Mouse (Mus musculus) natural killer cell, adult 2 months (primary cell): ENCODE measurements around the gene Cep85l.

Experiments used
- DNase-seq, 2 experiments: peaks; one replicate each; pipeline ENCODE4 v3.0.0; 2022; ENCODE audit warnings: low spot score in 2 of 2

Gene Cep85l

DNA sequence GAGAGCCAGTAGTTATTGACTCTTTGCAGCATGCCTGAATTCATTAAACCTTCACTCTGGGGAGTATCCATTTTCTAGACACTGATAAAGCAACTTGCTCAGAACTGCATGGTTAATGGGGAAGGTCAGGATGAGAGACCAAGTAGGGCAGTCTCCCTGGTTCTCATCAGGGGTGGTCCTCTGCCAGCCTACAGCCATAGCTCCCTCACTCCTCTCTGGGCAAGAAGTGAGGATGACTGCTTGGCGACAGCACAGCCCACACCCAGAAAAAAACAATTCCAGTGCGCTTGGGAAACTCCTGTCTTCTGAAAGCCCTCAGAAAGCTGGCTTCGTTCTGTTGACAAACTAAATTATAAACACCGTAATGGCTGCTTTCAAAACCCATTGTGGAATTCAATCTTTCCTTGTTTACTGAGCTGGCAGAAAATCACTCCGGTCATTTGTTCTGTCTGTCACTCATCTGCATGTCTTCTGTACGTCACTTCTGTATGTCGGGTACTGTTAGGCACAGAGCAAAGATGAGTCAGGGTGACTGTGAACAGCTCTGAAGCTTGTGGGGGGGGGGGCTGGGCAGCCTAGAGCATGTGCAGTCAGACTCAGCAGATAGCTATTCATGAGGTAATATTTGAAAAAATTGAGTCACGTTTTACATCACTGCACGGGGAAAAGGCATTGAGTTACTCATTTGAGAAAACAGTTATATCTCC is 15.3 kb upstream of the Cep85l start:
- DNase-seq, result no peak

DNA sequence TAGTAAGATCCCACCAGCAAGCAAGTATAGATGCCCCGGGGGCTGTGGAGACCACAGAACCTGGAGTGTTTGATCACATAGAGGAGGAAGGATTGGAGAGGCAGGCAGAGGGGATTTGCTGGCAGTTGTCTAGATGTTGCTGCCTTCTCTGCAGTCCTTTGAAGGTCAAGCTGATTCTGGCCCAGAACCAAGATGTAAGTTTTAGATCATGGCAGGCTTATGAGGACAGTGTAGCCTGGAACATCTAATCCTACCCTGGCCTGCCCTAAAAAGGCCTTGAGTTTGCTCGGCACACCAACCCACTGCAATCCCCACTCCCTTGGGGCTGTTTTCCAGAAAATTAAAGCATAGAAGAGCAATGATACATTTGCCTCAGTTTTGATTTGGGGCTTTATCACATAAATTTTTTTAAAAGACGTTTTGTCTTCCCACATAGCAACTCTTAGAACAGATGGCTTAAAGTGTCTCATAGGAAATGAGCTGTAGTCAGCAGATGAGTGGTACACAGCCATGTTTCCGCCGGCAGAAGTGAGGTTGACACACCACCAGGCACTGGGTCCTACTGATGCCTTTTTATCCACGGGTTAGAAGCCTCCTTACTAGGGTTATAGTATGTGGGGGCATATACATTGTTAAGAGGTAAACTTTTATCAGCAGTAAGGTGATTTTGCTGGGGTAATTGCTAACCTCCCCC is 8.6 kb upstream of the Cep85l start:
- DNase-seq, result no peak

DNA sequence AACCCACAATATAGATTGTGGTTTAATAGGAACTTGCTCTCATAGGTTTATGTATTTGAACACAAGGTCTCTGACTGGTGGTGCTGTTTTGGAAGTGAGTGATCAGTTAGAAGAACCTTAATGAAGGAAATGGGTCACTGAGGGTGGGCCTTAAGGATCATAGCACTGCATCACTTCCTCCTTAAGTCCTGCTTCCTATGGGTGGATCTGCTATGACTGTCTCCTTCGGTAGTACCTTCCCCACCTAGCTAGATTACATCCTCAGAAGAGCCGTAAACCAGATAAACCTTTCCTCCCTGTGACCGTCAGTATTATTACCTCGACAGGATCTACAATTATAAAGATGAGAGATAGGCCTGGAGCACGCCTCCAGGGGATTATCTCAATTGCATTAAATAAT is 5.7 kb upstream of the Cep85l start:
- no peak for DNase-seq

DNA sequence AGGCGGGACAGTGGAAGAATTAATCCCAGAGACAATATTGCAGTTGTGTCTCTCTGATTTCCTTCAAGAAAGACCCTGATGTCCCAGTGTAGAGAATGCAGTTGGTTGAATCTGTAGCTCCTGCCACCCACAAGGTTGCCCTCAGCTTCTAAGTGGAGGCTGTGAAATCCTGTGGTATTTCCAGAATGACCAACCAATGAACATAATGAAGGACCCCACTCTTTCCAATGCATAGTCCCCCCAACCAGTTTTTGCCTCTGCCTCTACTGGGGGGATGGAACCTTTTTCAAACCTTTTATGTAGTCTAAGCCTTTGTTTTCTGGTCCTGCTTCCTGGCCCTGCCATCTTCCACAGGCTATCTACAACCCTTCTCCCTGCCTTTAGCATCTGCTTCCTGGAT is 5.1 kb upstream of the Cep85l start:
- DNase-seq, result no peak

DNA sequence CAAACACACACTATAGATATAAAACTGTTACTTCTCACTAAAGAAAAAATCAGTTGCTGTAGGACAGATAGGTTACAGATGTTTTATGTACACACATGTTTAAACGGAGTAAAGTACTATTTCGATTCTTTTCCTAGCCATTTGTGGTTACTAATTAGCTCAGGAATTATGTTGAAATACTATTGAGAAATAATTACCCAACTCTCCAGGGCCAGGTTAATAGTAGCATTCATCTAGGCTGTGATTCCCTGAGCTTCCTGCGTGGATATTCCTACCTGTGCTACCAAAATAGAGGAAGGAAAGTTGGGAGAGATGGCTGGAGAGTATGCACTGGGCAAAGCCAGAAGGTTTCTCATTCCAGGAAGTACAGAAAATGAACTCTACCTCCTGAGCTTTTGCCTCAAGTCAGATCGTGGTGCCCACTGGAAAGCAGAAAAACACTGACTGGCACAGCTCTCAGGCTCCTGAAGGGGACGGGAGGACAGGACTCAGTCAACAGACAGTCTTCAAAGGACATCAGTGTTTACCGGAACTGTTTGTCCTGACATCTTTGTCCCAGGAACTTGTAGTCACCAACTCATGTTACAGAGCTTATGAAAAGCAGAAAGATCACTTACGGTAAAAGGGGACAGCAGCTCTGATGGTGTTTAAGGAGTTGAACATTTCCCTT is 3.1 kb upstream of the Cep85l start:
- DNase-seq, result no peak

DNA sequence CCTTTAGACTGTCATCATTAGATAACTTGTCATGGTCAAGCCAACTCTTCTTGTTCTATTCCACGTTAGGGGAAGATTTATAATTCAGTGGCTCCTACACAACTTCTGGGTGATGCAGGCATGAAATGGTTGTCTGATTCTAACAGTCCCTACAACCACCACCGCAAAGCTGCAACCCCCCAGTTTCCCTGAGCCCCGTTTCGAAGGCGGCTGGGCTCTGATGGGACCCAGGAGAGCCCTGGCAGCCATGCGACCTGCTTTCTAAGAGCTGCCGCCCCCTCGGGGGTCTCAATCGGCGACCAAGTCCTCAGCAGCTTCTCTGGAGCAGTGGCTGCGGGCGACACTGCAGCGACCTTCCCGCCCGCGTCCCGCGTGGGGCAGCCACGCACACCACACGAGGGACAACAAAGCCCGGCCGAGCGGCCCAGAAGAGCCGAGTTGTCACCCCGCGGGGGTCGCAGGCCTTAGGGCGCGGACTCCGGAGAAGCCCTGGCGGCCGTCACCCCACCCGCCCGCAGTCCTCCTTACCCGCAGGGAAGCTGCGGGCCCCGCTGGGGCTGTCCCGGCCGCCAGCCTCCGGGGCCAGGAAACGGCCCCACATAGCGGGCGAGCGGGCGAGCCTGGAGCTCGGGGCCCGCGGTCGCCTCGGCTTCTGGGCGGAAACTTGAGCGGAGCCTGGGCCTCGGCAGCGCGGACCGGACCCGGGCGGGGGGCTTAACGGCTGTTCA is 602 bp downstream of the Cep85l start:
- DNase-seq, result peak in 1 of 2 experiments; percentile 30

DNA sequence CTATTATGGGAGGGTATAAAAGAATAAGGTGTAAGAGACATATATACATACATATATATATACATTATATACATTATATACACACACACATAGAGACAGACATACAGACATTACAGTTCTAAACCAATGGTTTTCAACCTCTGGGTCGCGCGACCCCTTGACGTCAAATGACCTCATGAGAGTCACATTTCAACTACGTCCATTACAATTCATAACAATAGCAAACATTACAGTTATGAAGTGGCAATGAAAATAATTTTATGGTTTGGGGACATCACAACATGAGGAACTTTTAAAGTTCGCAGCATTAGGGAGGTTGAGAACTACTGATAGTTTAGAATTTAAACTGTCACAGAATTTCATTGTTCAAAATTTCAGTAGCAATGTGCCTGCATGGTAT is 1.5 kb downstream of the Cep85l start:
- DNase-seq, result no peak

DNA sequence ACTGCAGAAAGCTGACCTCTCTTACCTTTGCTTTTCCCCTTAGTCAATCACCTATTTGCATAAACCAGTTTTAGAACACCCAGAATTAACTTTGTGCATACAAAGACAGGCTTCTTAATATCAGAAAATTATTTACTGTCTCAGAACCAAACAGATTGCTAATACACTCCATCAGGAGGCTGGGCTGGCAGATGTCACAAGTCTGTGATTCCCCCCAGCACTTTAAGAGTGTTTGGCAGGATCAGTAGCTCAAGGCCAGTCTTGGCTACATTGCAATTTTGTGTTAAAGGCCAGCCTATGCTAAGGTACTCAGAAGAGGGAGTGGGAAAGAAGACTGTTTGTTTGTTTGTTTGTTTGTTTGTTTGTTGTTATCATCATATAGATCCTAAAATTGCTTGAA is 2.7 kb downstream of the Cep85l start:
- DNase-seq, result no peak

DNA sequence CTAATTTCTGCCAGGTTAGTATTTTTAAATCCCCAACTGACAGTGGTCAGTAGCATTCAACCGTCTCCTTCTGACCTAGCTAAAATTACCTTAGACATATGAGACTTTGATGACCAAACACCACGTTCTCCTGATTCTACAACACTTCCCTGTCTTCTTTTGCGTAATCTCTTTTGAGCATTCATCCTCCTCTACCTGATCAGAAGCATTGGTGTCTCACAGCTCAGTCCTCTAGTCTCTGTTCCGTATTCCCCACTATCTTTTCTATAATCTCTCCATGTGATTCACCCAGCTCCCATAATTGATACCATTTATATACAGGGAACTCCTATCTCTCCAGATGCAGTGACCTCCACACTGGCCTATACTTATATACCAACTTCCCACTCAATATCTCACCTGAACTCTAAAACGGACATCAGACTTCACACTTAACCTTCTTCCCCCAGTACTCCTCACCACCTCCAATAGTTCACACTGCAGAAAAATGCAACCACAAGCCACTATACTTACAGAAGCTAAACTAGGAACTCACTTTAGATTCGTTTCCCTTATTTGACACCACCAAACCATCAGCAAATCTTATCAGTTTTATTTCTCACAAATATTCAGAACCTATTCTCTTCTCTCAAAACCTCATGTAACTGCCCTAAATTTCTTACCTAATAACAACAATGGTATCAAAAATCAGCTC is 5.7 kb downstream of the Cep85l start:
- no peak for DNase-seq

DNA sequence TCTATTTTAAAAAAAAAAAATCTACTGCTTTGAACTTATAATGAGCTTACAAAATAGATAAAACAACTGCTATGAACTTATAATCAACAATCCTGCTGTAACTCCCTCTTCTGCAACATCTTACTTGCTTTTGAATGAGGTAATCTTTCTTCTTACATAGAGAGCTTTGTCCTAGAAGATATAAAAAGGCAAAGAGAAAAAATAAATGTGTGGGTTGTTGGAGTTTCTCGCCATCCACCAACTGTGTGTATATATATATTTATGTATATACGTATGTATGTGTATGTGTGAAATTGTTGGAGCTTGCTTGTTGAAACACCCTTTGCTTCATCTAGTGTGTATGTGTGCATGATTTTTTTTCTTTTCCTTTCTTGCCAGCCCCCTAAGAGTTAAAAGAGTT is 12.5 kb downstream of the Cep85l start:
- DNase-seq, result no peak

DNA sequence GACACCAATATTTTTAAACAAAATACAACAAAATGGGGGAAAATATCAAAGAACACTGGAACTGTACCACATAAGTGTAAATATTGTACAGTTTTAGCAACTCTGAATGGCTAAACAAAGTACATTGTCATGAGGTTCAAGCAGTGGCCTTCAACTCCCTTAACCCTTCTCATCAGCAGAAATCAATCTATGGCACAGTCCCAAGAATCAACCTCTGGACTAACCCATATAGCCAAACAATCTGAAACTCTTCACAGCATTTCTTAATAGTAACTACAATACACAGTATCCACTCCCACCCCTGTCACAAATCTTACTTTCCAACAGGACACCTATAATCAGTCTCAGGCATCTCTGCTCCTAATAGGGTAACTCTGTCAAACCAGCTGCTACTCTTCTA is 15.4 kb downstream of the Cep85l start:
- no peak for DNase-seq

DNA sequence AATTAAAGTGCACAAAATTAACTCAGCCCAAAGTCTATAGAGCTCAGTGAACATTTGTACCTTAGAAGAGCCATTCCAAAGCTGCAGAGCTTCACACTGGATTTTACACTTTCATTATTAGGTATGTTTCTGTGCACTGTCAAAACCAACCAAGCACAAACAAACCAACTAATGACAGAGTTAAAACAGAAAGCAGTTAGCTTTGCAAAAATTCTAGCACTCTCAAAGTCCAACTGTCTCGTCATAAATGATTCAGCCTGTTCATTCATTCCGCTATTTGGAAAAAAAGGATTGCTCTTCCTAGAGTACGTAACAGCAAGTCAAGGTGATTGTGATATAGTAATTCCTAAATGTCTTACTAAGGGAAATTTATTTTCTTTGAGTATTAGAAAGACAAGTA is 20.7 kb downstream of the Cep85l start:
- no peak for DNase-seq

DNA sequence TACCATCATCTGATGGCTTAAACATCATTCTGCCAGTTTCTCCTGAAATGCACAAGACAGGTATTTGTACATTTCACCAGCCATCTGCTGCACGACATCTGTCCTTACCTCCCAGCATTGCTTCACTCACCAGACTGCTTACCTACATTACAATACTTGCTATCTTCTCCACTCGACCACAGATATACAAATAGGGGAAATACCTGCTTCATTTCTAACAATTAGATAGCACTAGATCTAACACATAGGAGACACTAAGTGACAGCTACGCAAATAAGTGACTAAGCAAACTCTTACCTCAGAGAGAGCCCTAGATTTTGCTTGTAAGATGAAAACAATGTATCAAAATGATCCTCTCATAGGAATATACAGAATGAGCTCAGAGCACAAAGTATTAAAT is 26.1 kb downstream of the Cep85l start:
- DNase-seq, result no peak

DNA sequence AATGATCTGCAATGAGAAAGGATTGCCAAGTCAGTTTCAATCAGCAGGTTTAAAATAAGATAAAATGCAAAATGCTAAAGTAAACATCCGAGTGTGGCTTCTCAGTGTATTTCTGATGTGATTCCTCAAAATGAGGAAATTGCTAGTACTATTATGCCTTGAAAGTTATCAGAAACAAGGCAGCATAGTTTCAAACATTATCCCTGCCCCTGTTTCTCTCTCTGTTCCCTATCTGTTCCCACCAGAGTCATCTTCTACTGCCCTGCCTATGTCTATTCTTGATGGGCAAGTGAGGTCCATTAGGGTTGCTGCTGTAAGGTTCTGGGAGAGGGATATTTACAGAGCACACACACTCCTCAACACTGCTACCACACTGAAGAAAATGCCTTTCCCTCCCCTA is 30.5 kb downstream of the Cep85l start:
- no peak for DNase-seq

DNA sequence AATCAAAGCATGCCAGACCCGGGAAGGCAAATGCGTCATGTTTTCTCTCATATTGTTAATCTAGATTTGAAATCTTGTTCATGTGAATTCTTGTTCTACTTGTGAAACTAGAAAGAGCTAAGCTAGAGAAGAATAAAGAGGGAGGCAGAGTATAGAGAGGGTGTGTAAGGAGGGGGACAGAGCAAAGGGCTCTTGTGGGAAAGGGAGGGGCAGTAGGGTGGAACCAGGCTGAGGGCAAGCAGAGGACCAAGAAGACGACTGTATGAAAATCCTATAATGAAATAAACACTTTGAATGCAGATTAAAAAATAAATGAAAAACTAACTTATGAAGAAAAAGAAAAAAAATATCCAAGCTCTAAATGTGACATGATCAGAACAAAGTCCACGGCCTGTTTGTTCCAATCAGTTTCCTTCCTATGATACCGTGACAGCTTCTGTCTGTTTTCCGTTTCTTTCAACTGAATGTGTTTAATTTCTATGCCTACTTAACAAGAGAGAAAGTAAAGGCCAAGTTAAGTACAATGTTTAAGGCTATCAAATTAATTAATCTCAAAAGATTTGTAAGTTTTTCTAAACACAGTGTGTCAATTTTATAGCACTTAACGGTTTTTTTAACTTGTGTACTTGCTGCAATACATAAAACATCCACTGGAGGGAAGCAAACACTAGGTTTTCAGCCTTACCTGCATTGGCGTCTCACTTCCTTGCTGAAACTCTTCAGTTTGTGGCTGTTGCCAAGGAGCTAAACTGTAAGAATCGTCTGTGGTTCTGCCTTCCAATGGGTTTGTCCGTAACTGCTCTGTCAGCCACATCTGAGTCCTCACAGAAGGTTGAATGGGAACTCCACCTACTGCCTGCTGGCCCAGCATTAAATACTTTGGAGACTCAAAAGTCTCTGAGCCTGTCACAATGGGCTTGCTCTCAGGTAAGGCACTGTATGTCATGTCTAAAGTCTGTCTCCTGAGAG is 31.7 kb downstream of the Cep85l start:
- peak; percentile 48 to 57 for DNase-seq

DNA sequence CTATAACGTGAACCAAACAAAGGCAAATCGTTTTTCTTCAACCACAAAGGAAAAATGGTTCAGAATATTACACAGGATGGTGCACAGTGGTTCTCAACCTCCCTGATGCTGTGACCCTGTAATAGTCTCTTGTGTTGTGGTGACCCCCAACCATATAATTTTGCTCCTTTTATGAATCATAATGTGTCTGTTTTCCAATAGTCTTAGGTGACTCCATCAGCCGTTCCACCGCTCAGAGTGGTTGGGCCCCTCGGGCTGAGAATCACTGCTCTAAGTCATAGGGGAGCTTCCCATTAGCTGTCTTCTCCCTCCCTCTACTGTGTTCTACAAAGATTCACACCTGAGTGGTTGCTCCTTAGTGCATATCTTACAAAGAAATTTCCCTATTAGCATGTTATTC is 32.8 kb downstream of the Cep85l start:
- no peak for DNase-seq

DNA sequence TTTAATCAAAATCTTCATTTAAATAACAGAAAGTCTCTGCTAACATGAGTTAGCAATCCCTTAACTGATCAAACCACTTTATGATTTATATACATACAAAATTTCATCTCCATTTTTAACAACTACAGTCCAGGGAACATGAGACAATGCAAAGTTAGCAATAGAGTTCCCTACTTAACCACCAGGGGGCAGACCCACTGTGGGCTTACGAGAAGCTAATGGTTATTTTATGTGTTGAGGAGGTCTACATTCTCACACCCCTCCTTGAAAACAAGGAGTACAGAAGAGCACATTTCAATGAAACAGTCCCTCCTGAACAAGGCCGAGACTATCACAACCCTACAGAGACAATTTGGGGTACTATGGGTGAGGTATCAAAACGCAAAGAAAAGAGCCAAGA is 33.2 kb downstream of the Cep85l start:
- peak; percentile 30 to 46 for DNase-seq

DNA sequence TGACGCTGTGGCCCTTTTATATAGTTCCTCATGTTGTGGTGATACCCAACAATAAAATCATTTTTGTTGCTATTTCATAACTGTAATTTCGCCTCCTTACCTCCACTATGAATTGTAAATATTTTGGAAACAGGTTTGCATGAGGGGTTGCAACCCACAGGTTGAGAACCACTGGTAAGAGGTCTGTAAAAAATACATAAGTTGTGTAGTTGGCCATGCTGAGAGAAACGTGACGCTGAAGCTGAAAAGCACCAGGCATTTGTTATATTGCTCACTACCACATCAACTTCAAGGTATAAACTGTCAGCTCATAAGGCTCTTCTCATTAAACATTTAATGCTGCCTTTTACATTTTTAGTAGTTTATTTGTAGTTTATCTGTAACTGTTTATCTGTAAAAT is 34.2 kb downstream of the Cep85l start:
- DNase-seq, result no peak

DNA sequence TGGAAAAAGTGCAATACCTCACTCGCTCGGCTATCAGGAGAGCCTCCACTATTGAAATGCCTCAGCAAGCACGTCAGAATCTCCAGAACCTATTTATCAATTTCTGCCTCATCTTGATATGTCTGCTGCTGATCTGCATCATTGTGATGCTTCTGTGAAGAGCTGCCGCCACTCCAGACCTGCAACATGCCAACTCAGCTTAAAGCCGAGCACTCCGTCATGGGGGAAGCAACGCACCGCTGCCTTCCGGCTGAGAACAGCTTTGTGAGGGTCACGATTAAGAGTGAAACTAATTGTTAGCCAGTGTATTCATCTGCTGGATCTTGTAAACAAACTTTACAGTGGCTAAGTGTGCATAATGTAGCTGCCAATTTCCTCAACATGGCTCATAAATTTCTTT is 35.9 kb downstream of the Cep85l start:
- no peak for DNase-seq

DNA sequence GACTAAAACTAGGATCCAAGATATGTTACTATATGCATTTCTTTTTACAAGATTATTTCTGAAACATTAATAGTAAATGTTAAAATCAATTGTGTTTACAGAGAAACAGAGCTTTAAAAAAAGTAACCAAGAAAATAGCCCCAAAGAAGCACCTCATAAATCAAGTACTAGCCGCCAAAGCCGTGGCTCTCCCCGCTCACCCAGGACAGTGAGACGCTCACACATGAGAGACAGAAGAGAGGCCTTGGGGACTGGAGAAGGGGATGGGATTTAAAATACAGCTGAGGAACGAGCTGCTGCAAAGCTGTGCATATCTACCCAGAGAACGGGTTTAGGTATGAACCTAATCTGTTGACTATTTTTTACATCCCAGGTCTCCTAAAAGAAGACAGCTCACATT is 36.4 kb downstream of the Cep85l start:
- DNase-seq, result no peak
